Mouse (Mus musculus): ENCODE measurements around the gene Mad2l2. TPM values are rescaled to one million over a fixed set of nuclear protein-coding genes. Genes with fewer than 3 reads are reported as not detected.

Gene Mad2l2
- polyA plus RNA-seq, 2 experiments, result 55.9 to 66.0 TPM

- H3K27me3 ChIP-seq (ENCODE audit: control insufficient read depth, insufficient read depth, low read length), result peaks cover 64% of the 10 kb centered on the region
- ATAC-seq (ENCODE audit: low FRiP score, low read depth), result no peak
- H3K36me3 ChIP-seq (ENCODE audit: control insufficient read depth, insufficient read depth, low read length), result no peaks in the 10 kb centered on the region
- 2% methylated on average over 16 of the region's 16 CpGs for WGBS
- no peak overlapping the region for H3K27ac ChIP-seq (replicated peaks; ENCODE audit: low read depth, low read length)
- DNase-seq (ENCODE audit: low spot score), result no peak
- H3K4me3 ChIP-seq (replicated peaks; ENCODE audit: low read length), result peak overlapping the region; percentile 33
- H3K4me1 ChIP-seq (ENCODE audit: control insufficient read depth, insufficient read depth, low read length), result 0 out of 2 replicates have a peak, but pooled peaks cover 11% of the 10 kb centered on the region
- no peak overlapping the region for H3K9ac ChIP-seq (ENCODE audit: low read depth, low read length, severe bottlenecking)
- peak overlapping the region; percentile 56; the same call in 1 of the 2 replicates for H3K4me2 ChIP-seq (replicated peaks; ENCODE audit: low read depth, low read length, severe bottlenecking)
- TF ChIP-seq POLR2A (IDR thresholded peaks at IDR 0.05; ENCODE audit: borderline replicate concordance, extremely low read depth, insufficient read depth, insufficient read length), result no peak
- H3K9me3 ChIP-seq (ENCODE audit: control insufficient read depth, low read length), result no peaks in the 10 kb centered on the region
Observed at GRCm38 (mm10) chr4:148164461-148164860, 34.3 kb downstream of the Mad2l2 start.

- no peak for TF ChIP-seq POLR2A (IDR thresholded peaks at IDR 0.05; ENCODE audit: borderline replicate concordance, extremely low read depth, insufficient read depth, insufficient read length)
- Histone ChIP-seq H3K36me3 (ENCODE audit: control insufficient read depth, insufficient read depth, low read length) (no peaks in the 10 kb centered on the region), H3K27ac (replicated peaks; ENCODE audit: low read depth, low read length) (no peak overlapping the region), H3K9ac (ENCODE audit: low read depth, low read length, severe bottlenecking) (no peak overlapping the region), H3K9me3 (ENCODE audit: control insufficient read depth, low read length) (no peaks in the 10 kb centered on the region), H3K4me1 (ENCODE audit: control insufficient read depth, insufficient read depth, low read length) (0 out of 2 replicates have a peak, but pooled peaks cover 10% of the 10 kb centered on the region), H3K4me2 (replicated peaks; ENCODE audit: low read depth, low read length, severe bottlenecking) (no peak overlapping the region), H3K27me3 (ENCODE audit: control insufficient read depth, insufficient read depth, low read length) (peaks cover 75% of the 10 kb centered on the region), H3K4me3 (replicated peaks; ENCODE audit: low read length) (no peak overlapping the region)
- no peak for DNase-seq (ENCODE audit: low spot score)
- ATAC-seq (ENCODE audit: low FRiP score, low read depth), result no peak
- 6% methylated on average over 14 of the region's 17 CpGs for WGBS
Observed at GRCm38 (mm10) chr4:148165551-148165950, 35.4 kb downstream of the Mad2l2 start.

- Histone ChIP-seq H3K27me3 (ENCODE audit: control insufficient read depth, insufficient read depth, low read length) (peaks cover 70% of the 10 kb centered on the region), H3K9ac (ENCODE audit: low read depth, low read length, severe bottlenecking) (no peak overlapping the region), H3K4me1 (ENCODE audit: control insufficient read depth, insufficient read depth, low read length) (0 out of 2 replicates have a peak, but pooled peaks cover 10% of the 10 kb centered on the region), H3K4me3 (replicated peaks; ENCODE audit: low read length) (no peak overlapping the region; the same call in 1 of the 2 replicates), H3K27ac (replicated peaks; ENCODE audit: low read depth, low read length) (no peak overlapping the region), H3K36me3 (ENCODE audit: control insufficient read depth, insufficient read depth, low read length) (no peaks in the 10 kb centered on the region), H3K9me3 (ENCODE audit: control insufficient read depth, low read length) (no peaks in the 10 kb centered on the region), H3K4me2 (replicated peaks; ENCODE audit: low read depth, low read length, severe bottlenecking) (peak overlapping the region; percentile 31)
- TF ChIP-seq POLR2A (IDR thresholded peaks at IDR 0.05; ENCODE audit: borderline replicate concordance, extremely low read depth, insufficient read depth, insufficient read length), result no peak
- DNase-seq (ENCODE audit: low spot score), result no peak
- ATAC-seq (ENCODE audit: low FRiP score, low read depth), result no peak; the same call in 1 of the 2 replicates
- 11% methylated on average over 10 of the region's 10 CpGs for WGBS
Observed at GRCm38 (mm10) chr4:148166431-148166830, 36.2 kb downstream of the Mad2l2 start.

- no peak overlapping the region for H3K27ac ChIP-seq (replicated peaks; ENCODE audit: low read depth, low read length)
- H3K4me2 ChIP-seq (replicated peaks; ENCODE audit: low read depth, low read length, severe bottlenecking), result peak overlapping the region; percentile 31
- no peak overlapping the region; the same call in 1 of the 2 replicates for H3K4me3 ChIP-seq (replicated peaks; ENCODE audit: low read length)
- TF ChIP-seq POLR2A (IDR thresholded peaks at IDR 0.05; ENCODE audit: borderline replicate concordance, extremely low read depth, insufficient read depth, insufficient read length), result no peak
- no peaks in the 10 kb centered on the region for H3K9me3 ChIP-seq (ENCODE audit: control insufficient read depth, low read length)
- H3K27me3 ChIP-seq (ENCODE audit: control insufficient read depth, insufficient read depth, low read length), result peaks cover 70% of the 10 kb centered on the region
- 6% methylated on average over 4 of the region's 4 CpGs for WGBS
- DNase-seq (ENCODE audit: low spot score) (peak; percentile 59), ATAC-seq (ENCODE audit: low FRiP score, low read depth) (no peak)
- H3K9ac ChIP-seq (ENCODE audit: low read depth, low read length, severe bottlenecking), result no peak overlapping the region
- H3K4me1 ChIP-seq (ENCODE audit: control insufficient read depth, insufficient read depth, low read length), result 0 out of 2 replicates have a peak, but pooled peaks cover 10% of the 10 kb centered on the region
- no peaks in the 10 kb centered on the region for H3K36me3 ChIP-seq (ENCODE audit: control insufficient read depth, insufficient read depth, low read length)
Observed at GRCm38 (mm10) chr4:148166986-148167385, 36.8 kb downstream of the Mad2l2 start.

- 27% methylated on average over 7 of the region's 7 CpGs for WGBS
- Histone ChIP-seq H3K9ac (ENCODE audit: low read depth, low read length, severe bottlenecking) (no peak overlapping the region), H3K4me2 (replicated peaks; ENCODE audit: low read depth, low read length, severe bottlenecking) (no peak overlapping the region), H3K27me3 (ENCODE audit: control insufficient read depth, insufficient read depth, low read length) (peaks cover 72% of the 10 kb centered on the region), H3K27ac (replicated peaks; ENCODE audit: low read depth, low read length) (no peak overlapping the region), H3K36me3 (ENCODE audit: control insufficient read depth, insufficient read depth, low read length) (no peaks in the 10 kb centered on the region), H3K9me3 (ENCODE audit: control insufficient read depth, low read length) (no peaks in the 10 kb centered on the region), H3K4me1 (ENCODE audit: control insufficient read depth, insufficient read depth, low read length) (0 out of 2 replicates have a peak, but pooled peaks cover 10% of the 10 kb centered on the region), H3K4me3 (replicated peaks; ENCODE audit: low read length) (no peak overlapping the region)
- DNase-seq (ENCODE audit: low spot score) (no peak), ATAC-seq (ENCODE audit: low FRiP score, low read depth) (no peak)
- TF ChIP-seq POLR2A (IDR thresholded peaks at IDR 0.05; ENCODE audit: borderline replicate concordance, extremely low read depth, insufficient read depth, insufficient read length), result no peak
Observed at GRCm38 (mm10) chr4:148168287-148168686, 38.1 kb downstream of the Mad2l2 start.
